Mouse (Mus musculus): ENCODE results near the gene Hes2.

- TF ChIP-seq POLR2A (IDR thresholded peaks at IDR 0.05; ENCODE audit: insufficient read depth, low read length) (no peak), CTCF (IDR thresholded peaks at IDR 0.05; ENCODE audit: low read depth, low read length) (no peak), EP300 (IDR thresholded peaks at IDR 0.05; ENCODE audit: insufficient read depth, low read depth, low read length) (no peak)
Observed at GRCm38 (mm10) chr4:152129395-152129930, 29.2 kb upstream of the Hes2 start.
